Comparison of ENCODE assay signal across 8 mouse cellular contexts in genomic region chr10:95514656-95515292, GRCm38 (mm10). TPM values are rescaled to one million over a fixed set of nuclear protein-coding genes. Genes with fewer than 3 reads are reported as not detected.
DNase-seq lines count a peak whose midpoint lies in the region; ATAC-seq and TF ChIP-seq lines count a peak whose summit lies in the region.

Ube2n (plus strand) TSS chr10:95515145.

- ATAC-seq in kidney, embryonic 14.5 days (ENCODE audit: low FRiP score, low TSS enrichment): peak; percentile 97
- ATAC-seq in limb, embryonic 15.5 days (ENCODE audit: insufficient number of reproducible peaks, low FRiP score, low TSS enrichment, low read depth): peak; percentile 98

- TF ChIP-seq CTCF in bone marrow macrophage, adult 2 months (IDR thresholded peaks at IDR 0.05; ENCODE audit: low read depth, low read length): no peak
- no peak for TF ChIP-seq CTCF in embryonic fibroblast, embryonic 13.5 days (IDR thresholded peaks at IDR 0.05; ENCODE audit: borderline replicate concordance, insufficient read depth, low read length)

- no peaks in the 10 kb centered on the region for H3K27me3 ChIP-seq in kidney, embryonic 14.5 days (ENCODE audit: control insufficient read depth, insufficient read depth, low read length)
- H3K27me3 ChIP-seq in limb, embryonic 15.5 days: no peaks in the 10 kb centered on the region

- H3K9ac ChIP-seq in kidney, embryonic 14.5 days (ENCODE audit: low read depth, low read length): peak within 1 kb of the TSS; percentile 99
- peak within 1 kb of the TSS; percentile 97 for H3K9ac ChIP-seq in limb, embryonic 15.5 days

- H3K9me3 ChIP-seq in kidney, embryonic 14.5 days (ENCODE audit: control insufficient read depth, low read length): no peaks in the 10 kb centered on the region
- H3K9me3 ChIP-seq in limb, embryonic 15.5 days: no peaks in the 10 kb centered on the region

- no peak for TF ChIP-seq POLR2A in bone marrow macrophage, adult 2 months (IDR thresholded peaks at IDR 0.05; ENCODE audit: borderline replicate concordance, low read depth, low read length)
- peak; percentile 97 for TF ChIP-seq POLR2A in embryonic fibroblast, embryonic 13.5 days (IDR thresholded peaks at IDR 0.05; ENCODE audit: low read depth, low read length)

- peaks cover 21% of the 10 kb centered on the region for H3K4me1 ChIP-seq in bone marrow macrophage, adult 2 months (ENCODE audit: control insufficient read depth, insufficient read depth, low read length)
- peaks cover 5% of the 10 kb centered on the region; the same call in 1 of the 2 replicates for H3K4me1 ChIP-seq in embryonic fibroblast, embryonic 13.5 days (ENCODE audit: control insufficient read depth, insufficient read depth, low read length)
- no peaks in the 10 kb centered on the region; the same call in 1 of the 2 replicates for H3K4me1 ChIP-seq in kidney, embryonic 14.5 days (ENCODE audit: control insufficient read depth, insufficient read depth, low read length)
- peaks cover 13% of the 10 kb centered on the region for H3K4me1 ChIP-seq in limb, embryonic 15.5 days

- peak; percentile 99 for DNase-seq in A20 (ENCODE audit: low read depth, low spot score)
- peak; percentile 98 for DNase-seq in heart, adult 9 months (ENCODE audit: low spot score in 2 of 2)
- peak; percentile 91 to 95 for DNase-seq in monocyte, adult 2 months (ENCODE audit: low read depth in 1 of 2, low spot score in 2 of 2)
- peak; percentile 97 to 98 for DNase-seq in spleen, postnatal 36 days (ENCODE audit: low spot score in 2 of 2)

- under 1% methylated on average over 70 of the region's 81 CpGs for WGBS in kidney, embryonic 14.5 days
- 1% methylated on average over 75 of the region's 81 CpGs for WGBS in limb, embryonic 15.5 days

- H3K27ac ChIP-seq in bone marrow macrophage, adult 2 months (ENCODE audit: insufficient read depth, low read depth, low read length): peak within 1 kb of the TSS; percentile 88
- peak within 1 kb of the TSS; percentile 90 for H3K27ac ChIP-seq in embryonic fibroblast, embryonic 13.5 days (ENCODE audit: insufficient read depth, low read length)
- peak within 1 kb of the TSS; percentile 98 for H3K27ac ChIP-seq in kidney, embryonic 14.5 days (ENCODE audit: low read depth, low read length)
- H3K27ac ChIP-seq in limb, embryonic 15.5 days: peak within 1 kb of the TSS; percentile 99

- H3K4me2 ChIP-seq in kidney, embryonic 14.5 days (replicated peaks; ENCODE audit: low read depth, low read length): peak within 1 kb of the TSS; percentile 63
- H3K4me2 ChIP-seq in limb, embryonic 15.5 days: peak within 1 kb of the TSS; percentile 57

- no peaks in the 10 kb centered on the region for H3K36me3 ChIP-seq in kidney, embryonic 14.5 days (ENCODE audit: control insufficient read depth, insufficient read depth, low read length)
- H3K36me3 ChIP-seq in limb, embryonic 15.5 days: peaks cover 4% of the 10 kb centered on the region

- H3K4me3 ChIP-seq in bone marrow macrophage, adult 2 months (ENCODE audit: insufficient read depth, low read length): peak within 1 kb of the TSS; percentile 93
- H3K4me3 ChIP-seq in embryonic fibroblast, embryonic 13.5 days (ENCODE audit: insufficient read depth, low read length): peak within 1 kb of the TSS; percentile 96
- H3K4me3 ChIP-seq in kidney, embryonic 14.5 days (ENCODE audit: low read length): peak within 1 kb of the TSS; percentile 97
- H3K4me3 ChIP-seq in limb, embryonic 15.5 days: peak within 1 kb of the TSS; percentile 100

RNA-seq across cellular contexts. Expression of gene Ube2n, which starts in this region (rescaled TPM):
- 116 and 121 TPM in 2 replicates for polyA plus RNA-seq in bone marrow macrophage, adult 2 months (2012; ENCODE audit: insufficient read depth, insufficient read length, missing spikeins)
- polyA plus RNA-seq in embryonic fibroblast, embryonic 13.5 days (2011; ENCODE audit: insufficient read length, low read depth, missing spikeins): 167 and 200 TPM in 2 replicates
- 403 and 409 TPM in 2 replicates for polyA plus RNA-seq in kidney, embryonic 14.5 days (2014; fragmentation: Nextera tagmentation; extraction: Ambion mirVana)
- polyA plus RNA-seq in limb, embryonic 15.5 days (2015; fragmentation: Nextera tagmentation; extraction: Ambion mirVana): 289 TPM in 2 replicates

Comparison
In these comparisons a context has a peak if more than half of its experiments do, and no peak if none do; other contexts are left out.
1. Peak in every context shown above with its lines: DNase-seq, ATAC-seq, H3K4me3 ChIP-seq and H3K27ac ChIP-seq.